Mouse (Mus musculus): Measurements from ENCODE around the gene Klf16.

GRCm38 (mm10) chr10:80559431-80559830 lies 17.7 kb downstream of the Klf16 start:
- no peak for TF ChIP-seq ZNF384 (IDR thresholded peaks at IDR 0.05; ENCODE audit: low read depth, low read length)
- TF ChIP-seq CHD2 (IDR thresholded peaks at IDR 0.05; ENCODE audit: low read depth, low read length) = no peak
- no peak for TF ChIP-seq ZC3H11A (IDR thresholded peaks at IDR 0.05; ENCODE audit: borderline replicate concordance, low read depth, low read length)
